Mouse (Mus musculus): ENCODE results near the gene Irx2.

- TF ChIP-seq POLR2A (IDR thresholded peaks at IDR 0.05; ENCODE audit: low read depth, low read length) = no peak
- no peak for TF ChIP-seq CTCF (conservative IDR thresholded peaks at IDR 0.05; ENCODE audit: insufficient read depth, insufficient read length, low read depth, low read length)
These were observed 4.5 kb downstream of the Irx2 start for GRCm38 (mm10) chr13:72633097-72633496.

Measured in kidney, adult 2 months (tissue).